Mouse (Mus musculus) adrenal gland, postnatal 4 days (tissue): ENCODE data around the gene Dner. TPM values are rescaled to one million over a fixed set of nuclear protein-coding genes. Genes with fewer than 3 reads are reported as not detected.

Experiments
- DNase-seq, 2 experiments: peaks; one replicate each; pipeline ENCODE4 v3.0.0; 2021 to 2022; ENCODE audit warnings: low spot score in 2 of 2, mixed read lengths in 2 of 2
- total RNA-seq, 2 experiments: library from RNA; stranded (reverse); gene quantifications; 2 replicates each; pipeline ENCODE4 v1.2.3; 2021

The Dner gene
- total RNA-seq, 2 experiments from 2014 or later, result 6.5 to 6.8 TPM

DNA sequence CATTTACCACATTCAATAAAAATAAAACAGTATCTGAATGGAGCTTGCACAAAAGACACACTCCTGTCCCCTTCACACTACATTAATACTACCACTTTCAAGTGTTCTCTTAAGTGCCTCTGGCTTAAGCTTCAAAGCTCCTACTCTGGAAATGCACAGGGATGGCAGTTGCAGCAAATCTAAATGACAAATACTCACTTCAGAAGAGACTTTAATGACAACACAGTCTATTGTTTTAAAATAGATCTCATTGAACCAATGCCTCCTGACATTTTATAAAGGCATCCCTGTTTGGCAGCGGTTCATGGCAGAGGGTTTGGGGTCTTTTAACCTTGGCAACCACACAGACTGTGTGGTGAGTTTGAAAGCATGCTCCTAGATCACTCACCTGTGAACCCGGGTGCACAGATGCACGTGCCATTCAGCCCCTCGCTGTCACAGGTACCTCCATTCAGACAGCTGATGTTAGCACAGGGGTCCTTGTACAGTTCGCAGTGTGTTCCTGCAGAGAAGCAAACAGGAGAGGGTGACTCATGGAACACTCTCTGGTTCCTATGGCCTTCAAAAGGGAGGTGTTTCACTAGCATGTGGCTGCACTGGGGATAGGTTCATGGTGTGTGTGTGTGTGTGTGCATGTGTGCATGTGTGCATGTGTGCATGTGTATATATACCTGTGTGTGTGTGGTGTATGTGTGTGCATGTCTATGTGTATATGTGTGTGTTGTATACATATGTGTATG lies 290.3 kb downstream of the Dner start:
- DNase-seq, result no peak

DNA sequence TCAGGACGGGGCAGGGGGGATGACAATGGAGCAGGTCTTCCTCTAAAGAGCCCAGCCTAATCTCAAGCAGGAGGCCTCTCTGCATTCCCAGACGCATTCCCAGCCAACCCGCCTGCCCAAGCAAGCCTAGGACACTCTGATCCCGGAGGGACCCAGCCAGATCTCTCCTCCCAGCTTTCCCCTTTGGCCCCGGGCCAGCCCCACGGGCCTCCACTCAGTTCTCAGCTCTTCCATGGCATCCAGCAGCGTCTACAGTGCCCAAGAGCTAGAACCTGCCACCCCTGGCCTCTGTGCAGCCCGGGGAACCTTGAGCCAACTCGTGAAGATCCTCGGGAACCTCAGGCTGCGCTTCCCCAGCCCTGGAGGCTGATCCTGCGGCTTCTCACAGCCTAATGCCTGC lies 291.1 kb downstream of the Dner start:
- no peak for DNase-seq

DNA sequence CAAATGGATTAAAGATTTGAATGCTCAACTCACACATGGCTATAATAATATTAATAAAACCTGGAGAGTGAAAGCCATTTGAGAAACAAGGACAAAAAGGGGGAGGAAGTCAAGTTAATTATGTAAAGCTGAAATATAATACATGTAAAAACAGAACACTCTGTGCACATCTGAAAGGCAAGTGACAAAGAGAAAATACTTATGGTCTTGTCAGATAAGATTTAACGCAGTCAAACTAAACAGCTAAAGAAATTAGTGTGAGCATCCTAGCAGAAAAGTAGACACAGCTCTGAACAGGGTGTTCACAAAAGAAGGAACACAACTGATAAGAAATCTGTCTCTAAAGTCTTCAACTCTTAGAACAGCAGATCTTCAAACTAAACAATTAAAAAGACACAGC lies 293.9 kb downstream of the Dner start:
- DNase-seq, result no peak

DNA sequence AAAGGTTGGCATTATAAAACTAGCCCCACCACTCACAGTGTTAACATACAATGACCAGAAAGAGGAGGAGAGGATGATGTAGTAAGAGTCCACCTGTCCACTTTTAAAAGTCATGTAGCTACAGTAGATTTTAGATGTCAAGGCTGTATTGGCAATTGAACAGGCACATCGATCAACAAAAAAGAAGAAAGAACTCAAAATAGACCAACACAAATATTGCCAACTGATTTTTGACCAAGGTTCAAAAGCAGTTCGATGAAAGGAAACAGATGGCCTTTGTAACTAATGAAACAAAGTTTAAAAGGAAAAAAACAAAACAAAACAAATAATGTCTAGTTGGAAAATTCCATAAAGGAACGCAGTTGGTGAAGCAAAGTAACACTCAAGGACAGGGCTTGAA lies 296.4 kb downstream of the Dner start:
- no peak for DNase-seq

DNA sequence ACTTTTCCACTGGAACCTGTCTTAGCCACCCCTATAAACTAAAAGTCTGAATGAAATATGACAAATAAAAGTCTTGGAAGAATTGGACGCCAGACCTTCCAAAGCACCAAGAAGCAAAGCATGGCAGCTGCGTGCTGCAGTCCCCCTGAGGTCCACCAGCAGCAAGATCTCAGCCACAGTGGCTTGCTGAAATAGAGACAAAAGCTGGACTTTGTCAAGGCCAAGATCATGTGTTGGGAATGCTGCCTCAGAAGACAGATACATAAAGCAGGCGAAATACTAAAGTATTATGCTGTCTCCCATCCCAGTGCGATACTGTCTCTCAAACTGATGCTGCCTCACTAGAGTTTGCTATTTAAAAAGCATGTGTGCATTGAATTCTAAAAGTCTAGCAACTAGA lies 296.9 kb downstream of the Dner start:
- DNase-seq, result no peak

DNA sequence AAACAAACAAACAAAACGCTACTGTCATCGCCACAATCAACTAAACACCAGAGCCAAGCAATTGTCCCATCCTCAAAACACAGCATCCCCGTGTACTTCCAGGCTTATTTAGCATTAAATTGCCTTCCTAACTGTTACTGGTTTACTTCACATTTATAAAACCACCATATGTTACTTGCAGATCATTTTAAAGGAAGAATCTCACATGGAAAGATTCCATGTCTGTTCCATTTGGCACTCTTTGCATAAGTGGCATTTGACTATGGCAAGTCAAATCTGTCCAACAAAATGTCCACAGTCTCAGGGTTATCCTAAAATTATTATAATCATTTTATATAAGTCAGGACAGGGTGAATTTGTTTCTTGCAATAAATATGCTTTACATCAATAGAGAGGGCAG lies 299.2 kb downstream of the Dner start:
- DNase-seq, result no peak

DNA sequence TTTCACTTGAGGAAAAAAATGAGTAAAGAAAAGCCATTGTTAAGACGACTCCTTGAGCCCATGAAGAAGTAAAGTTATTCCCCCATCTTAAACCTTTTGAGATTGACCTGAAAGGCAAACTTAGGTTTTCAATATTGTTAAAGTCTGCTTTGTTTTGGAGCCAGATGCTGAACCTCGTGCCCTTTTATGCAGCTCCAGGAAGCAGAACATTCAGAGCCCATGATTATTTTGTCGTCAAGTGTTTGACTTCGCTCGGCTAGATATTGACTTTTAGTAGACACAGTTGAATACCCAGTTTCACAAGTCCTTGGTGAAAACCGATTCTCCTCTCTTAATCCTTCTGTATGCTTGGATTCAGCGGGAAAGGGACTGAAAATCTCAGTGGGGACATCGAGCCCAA lies 300.1 kb downstream of the Dner start:
- no peak for DNase-seq

DNA sequence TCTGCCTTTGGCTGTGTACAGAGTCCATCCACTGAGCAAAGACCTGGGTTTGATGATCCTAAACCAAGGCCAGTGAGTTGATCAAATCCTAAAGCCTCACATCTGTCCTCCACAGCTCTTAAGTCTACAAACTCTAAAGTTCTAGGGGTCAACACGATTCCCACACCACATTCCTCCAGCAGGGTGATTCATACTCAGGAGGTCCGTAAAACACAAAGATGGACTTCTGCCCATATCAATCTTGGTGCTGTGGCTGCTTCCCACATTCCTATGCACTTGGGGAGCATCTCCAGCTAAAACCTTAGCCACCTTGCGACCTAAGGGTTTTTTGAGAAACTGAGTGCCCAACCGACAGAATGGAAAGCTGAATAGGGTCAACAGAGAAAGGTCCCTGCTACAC lies 305.1 kb downstream of the Dner start:
- DNase-seq, result no peak

DNA sequence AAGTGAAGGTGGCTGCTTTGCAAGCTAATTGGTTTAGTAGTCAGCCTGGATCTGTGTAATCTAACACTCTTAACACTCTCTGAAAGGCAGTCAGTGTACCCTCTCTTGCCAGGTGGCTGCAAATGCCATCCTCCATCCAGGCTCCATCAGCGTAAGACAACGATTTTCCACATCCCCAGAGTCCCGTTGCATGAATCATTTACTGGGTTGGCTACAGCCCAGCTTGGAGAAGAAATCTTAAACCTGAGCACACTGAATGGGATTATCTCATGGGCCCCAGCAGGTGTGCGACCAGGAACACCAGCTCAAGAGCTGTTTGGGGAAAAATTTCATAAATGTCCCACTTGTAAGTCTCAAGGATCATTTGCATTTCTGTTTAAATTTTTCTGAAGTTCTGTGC lies 308.4 kb downstream of the Dner start:
- DNase-seq, result no peak

DNA sequence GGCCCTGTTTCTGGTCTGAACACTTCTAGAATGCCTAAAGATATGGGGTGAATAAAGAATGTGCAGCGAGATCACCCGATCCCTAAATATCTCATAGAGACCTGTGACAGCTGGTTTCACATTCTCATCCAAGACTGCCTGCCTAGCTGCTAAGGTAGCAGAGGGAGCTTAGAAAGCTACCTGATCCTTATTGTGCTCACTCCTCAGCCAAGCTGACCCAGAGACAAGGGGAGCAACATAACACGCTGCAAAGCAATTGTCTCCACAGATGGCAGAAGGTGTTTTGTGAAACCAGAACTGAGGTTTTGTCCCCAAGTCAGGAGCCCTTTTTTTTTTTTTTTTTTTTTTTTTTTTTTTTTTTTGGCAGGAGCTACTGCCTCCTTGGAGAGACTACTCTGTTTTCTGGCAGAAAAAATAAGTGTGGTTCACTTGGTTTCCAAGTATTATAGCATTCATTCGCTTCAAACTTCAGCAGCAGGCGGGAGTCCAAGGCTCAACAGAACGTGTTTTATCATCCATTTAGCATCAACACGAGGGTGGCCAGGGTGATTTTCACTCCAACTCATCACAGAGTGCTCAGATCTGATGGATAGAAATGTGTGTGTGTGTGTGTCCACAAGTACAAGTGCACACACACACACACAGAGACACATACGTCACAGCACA lies 309.4 kb downstream of the Dner start:
- no peak for DNase-seq

DNA sequence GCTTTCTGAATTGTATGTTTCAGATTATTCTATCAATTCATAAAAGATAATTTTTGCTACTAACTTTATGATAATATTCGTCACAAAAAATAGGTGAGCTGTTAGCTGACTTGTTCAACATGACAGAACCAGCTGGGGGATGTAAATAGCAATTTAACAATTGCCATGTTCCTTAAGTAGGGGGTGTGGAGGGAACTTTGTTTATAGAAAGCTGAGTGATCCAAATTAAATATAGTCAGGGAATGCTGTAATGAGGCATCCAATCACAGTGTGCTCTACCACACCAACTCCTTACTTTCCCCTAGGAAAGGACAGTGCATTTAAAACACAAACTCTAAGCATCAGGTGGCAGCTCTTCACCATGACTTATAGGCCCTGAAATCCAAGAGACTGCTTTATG lies 313.3 kb downstream of the Dner start:
- no peak for DNase-seq

DNA sequence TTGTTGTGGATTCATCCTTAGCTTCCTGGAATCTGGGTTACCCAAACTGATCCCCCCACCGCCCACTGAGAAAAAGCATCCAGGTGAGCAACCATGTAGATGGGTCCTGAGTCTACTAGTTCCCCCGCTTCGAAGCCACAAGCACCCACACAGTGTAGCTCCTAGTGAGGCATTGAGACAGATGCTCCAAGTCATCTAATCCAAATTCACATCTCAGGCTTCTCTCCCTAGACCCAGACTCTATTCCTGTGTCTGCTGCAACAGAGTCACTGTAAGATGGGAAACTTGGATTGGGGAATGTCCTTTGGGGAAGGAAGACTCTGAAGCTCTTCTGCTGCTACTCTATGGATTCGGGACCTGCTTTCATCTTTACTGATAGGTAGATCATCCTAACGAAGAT lies 314.0 kb downstream of the Dner start:
- no peak for DNase-seq

DNA sequence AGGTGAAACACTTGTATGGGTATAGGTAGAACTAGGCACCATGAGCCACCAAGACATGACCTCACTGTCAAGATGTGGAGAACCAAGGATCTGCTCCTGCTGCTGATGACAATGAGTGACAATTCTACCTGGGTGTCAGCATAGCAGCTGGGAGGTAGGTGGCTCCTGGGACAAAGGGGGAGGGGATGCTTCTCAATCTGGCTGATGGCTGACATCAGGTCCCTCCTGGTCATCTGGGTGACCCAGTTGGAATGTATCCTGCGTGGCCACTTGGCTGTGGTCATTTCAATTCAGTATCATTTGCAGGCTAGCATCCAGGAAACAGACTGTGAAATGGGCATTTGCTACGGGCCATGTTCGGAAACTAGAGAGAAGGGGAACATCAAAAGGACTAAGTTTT lies 315.1 kb downstream of the Dner start:
- no peak for DNase-seq

DNA sequence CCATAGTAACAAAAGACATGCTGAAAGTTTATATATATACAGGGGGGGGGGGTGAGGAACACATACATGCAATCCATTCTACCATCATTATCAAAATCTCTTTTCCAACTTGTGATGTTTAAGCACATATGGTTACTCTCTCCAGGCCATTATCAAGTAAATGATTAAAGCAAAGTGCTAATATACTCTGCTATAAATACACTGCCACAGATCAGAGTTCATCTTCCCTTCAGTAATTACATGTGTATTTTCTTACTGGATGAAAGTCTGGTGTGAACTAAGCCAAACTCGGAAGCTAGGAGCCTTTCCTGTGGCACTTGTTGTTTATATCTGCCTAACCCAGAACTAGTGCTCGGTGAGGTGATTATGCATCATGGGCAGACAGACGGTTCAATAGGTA lies 328.3 kb downstream of the Dner start:
- no peak for DNase-seq

DNA sequence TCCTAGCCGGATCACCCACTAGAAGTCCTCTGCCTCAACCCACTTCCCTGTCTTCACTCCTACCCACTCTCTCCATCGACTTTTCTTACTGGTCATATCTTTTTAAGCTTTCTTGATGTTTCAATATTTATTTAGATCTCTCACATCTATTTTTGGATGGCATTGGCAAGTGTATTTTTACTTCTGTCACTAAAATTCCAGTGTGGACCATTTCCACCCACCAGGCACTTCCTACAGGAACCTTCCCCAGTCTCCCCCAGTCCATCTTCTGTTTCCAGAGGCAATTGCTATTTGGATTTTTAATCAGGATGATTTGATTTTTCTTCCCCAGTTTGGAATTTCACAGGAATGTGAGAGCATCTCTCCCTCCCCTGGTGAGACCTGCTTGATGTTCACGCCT lies 329.5 kb downstream of the Dner start:
- no peak for DNase-seq

DNA sequence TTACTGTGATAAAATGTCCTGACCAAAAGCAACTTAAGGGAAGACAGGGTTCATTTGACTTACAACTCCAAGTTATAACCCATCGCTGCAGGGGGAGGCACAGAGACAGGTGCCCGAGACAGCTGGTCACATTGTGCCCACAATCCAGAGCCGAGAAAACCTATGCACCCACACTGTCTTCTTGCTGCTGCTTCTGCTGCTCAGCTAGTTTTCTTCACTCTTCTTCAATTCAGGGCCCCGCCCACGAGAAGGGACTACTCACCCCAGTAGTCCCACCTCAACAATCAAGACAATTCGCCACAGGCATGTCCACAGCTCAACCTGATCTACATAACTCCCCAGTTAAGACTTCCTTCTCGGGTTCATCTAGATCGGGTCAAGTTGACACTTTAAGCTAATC lies 332.1 kb downstream of the Dner start, which contains the start of gene Pid1:
Gene Pid1, minus strand, starts transcription at position 214 of the 400 bp plus-strand sequence.
- no peak for DNase-seq

DNA sequence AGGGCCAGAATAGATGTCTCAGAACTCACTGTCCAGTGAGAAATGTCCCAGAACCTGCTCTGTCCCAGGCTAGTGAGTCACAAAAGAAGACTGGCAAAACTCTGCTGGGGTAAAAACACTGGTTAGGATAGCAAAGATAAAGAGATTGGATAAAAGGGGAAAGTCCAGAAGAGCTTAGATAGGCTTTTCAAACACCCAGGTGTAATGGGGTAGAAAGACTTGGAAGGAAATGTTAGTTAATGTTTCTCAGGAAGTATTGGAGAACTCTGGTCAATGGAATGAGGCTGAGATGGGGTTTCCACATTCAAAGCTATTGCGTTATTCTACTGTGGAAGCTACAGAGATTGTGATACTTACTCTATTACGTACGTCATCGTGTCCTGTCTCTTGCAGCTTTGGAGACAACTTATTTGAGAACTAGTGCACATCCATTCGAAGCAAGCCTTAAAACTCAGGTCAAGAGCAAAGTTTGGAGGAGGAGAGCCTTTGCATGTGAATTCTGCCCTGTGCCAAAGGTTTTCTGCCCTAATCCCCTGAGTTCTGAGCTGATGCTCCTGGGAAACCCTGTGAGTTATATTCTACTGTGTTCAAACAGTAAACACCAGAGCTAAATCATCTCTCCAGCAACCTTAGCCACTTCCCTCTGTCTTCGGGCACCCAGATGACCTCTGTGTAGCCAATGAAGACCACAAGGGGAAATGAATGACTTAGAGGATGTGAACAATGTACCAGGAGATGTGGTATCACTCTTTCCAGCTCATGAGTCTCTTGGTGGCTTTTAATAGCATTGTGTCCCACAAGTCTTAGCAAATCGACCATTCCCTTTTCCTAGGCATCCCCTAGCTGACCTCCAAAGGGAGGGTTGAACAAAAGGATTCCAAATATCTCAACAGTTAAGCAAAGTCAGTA lies 333.1 kb downstream of the Dner start:
- DNase-seq, result no peak

DNA sequence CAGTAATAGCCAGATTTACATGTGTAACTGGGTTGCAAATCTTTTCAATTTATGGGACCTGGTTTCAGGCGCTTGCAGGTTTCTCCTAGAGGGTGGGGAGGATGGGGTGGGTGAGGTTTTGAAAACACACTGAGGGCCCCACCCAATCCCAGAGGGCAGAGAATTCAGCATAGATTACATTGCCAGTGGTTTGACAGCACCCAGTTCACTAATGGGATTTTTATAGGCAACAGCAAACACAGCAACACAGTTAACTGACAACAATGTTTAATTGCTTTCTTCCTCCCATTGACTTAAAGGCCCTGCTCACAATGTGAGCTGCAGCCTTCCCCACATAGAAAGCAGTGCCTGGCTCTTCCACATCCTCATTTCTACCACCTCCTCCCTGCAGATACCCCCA lies 333.8 kb downstream of the Dner start:
- no peak for DNase-seq

DNA sequence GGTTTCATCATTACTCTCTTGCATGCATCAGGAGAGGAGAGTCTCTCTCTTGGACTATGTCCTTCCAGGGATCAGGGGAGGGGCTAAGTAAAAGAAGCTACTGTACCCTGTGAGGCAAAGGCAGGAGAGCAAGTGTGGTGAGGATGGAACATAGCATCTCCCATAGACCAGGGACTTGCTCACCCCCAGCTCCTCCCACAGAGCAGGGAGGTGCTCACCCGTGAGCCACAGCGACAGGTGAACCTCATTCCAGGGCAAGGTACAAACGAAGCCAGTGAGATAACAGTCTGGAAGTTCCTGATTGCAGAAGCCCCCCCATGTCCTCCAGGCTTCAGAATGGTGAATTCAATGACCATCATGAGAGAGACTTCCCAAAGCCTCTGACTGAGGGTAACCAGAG lies 334.6 kb downstream of the Dner start:
- DNase-seq, result no peak

DNA sequence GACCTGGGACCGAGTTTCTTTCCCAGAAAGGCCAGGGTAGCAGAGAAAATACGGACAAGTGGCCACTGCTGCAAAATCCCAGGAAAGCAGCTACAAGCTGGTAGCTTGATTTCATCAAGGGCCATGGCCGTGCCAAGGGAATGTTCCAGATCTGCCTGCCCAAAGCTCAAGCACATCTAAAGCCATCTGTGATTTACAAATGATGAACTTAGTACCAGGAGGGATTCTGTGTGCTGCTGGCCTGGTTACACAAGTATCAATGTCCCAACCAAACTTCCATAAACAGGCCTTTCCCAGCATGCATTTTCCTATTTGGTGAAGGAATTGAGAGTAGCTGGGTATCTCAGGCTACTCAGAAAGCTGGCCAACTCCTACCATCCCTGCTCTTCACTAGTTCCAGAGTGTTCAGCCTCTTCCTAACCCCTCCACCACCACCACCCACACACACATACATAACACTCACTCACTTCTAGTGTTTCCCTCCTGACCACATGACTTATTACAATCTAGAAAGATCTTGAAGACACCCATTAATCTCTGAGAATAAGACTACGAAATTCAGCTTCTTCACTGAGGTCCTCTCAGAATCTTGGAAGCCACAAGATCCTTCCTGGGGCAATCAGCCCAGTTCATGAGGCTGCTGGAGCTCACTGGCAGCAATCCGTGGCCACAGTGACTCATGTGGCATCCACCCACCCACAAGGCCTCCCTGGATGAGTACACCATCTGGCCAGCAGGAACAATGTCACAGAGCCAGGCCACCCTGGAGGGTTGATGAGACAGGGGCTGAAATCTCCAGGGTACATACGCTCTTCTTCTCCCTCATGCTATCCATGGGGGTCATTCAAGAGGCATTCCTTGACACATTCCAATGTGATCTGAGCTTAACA lies 336.2 kb downstream of the Dner start:
- no peak for DNase-seq

DNA sequence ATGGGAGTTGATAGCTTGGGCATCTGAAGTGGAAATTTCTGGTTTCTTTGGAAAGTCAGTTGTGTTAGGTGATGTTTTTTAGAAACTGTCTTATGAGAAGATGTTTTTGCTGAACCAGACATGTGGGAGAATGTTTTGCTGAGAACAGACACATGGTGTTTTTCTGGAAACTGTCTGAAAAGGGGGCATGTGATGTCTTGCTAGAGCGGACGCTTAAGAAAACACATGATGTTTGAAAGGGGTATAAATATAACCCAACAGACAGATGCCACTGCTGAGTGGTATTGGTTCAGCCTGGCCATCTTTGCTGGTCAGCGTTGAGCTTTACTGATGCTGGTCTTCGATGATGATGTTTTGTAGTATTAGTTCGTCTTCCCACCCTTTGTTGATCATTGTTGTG lies 338.8 kb downstream of the Dner start:
- no peak for DNase-seq
